Mouse (Mus musculus): ENCODE data around the gene Git2. TPM values are rescaled to one million over a fixed set of nuclear protein-coding genes. Genes with fewer than 3 reads are reported as not detected.

Git2 gene
- polyA plus RNA-seq, 1 experiment from 2014 or later = 36.7 TPM

- WGBS = under 1% methylated on average over 63 of the region's 73 CpGs
- Histone ChIP-seq H3K4me3 (replicated peaks) (peak within 1 kb of the TSS; percentile 99), H3K27me3 (replicated peaks) (no peaks in the 10 kb centered on the region), H3K36me3 (no peaks in the 10 kb centered on the region), H3K27ac (peak within 1 kb of the TSS; percentile 91), H3K4me2 (peak within 1 kb of the TSS; percentile 88), H3K9ac (peak within 1 kb of the TSS; percentile 97), H3K9me3 (no peaks in the 10 kb centered on the region), H3K4me1 (peaks cover 10% of the 10 kb centered on the region; the same call in 1 of the 2 replicates)
- ATAC-seq (ENCODE audit: insufficient read depth, low FRiP score, low read depth) = peak; percentile 87
These were observed 790 bp downstream of the Git2 start, which contains the start of gene Ankrd13a for GRCm38 (mm10) chr5:114774403-114775051. Gene Ankrd13a (plus strand): TSS chr5:114774677.

GRCm38 (mm10) chr5:114773780-114774179 lies 1.5 kb downstream of the Git2 start:
- Histone ChIP-seq H3K4me3 (replicated peaks) (peak overlapping the region; percentile 99), H3K4me2 (peak overlapping the region; percentile 88), H3K4me1 (peaks cover 10% of the 10 kb centered on the region; the same call in 1 of the 2 replicates), H3K9me3 (no peaks in the 10 kb centered on the region), H3K27ac (peak overlapping the region; percentile 91), H3K27me3 (replicated peaks) (no peaks in the 10 kb centered on the region), H3K9ac (peak overlapping the region; percentile 97; the same call in 1 of the 2 replicates), H3K36me3 (no peaks in the 10 kb centered on the region)
- ATAC-seq (ENCODE audit: insufficient read depth, low FRiP score, low read depth) = no peak
- under 1% methylated on average over 11 of the region's 11 CpGs for WGBS

- no peaks in the 10 kb centered on the region for H3K36me3 ChIP-seq
- H3K27ac ChIP-seq = peak overlapping the region; percentile 91
- H3K9me3 ChIP-seq = no peaks in the 10 kb centered on the region
- H3K27me3 ChIP-seq (replicated peaks) = no peaks in the 10 kb centered on the region
- H3K4me1 ChIP-seq = peaks cover 10% of the 10 kb centered on the region; the same call in 1 of the 2 replicates
- H3K4me3 ChIP-seq (replicated peaks) = peak overlapping the region; percentile 99
- ATAC-seq (ENCODE audit: insufficient read depth, low FRiP score, low read depth) = peak; percentile 88
- peak overlapping the region; percentile 88 for H3K4me2 ChIP-seq
- under 1% methylated on average over 39 of the region's 52 CpGs for WGBS
- H3K9ac ChIP-seq = peak overlapping the region; percentile 92
These were observed 2.1 kb downstream of the Git2 start for GRCm38 (mm10) chr5:114773211-114773710.

GRCm38 (mm10) chr5:114772456-114773203 lies 2.7 kb downstream of the Git2 start:
- Histone ChIP-seq H3K9ac (peak overlapping the region; percentile 92), H3K9me3 (no peaks in the 10 kb centered on the region), H3K27ac (peak overlapping the region; percentile 83), H3K4me2 (peak overlapping the region; percentile 88), H3K27me3 (replicated peaks) (no peaks in the 10 kb centered on the region), H3K36me3 (no peaks in the 10 kb centered on the region), H3K4me3 (replicated peaks) (peak overlapping the region; percentile 99), H3K4me1 (peaks cover 10% of the 10 kb centered on the region; the same call in 1 of the 2 replicates)
- peak; percentile 56 for ATAC-seq (ENCODE audit: insufficient read depth, low FRiP score, low read depth)
- 1% methylated on average over 42 of the region's 57 CpGs for WGBS

- Histone ChIP-seq H3K4me1 (peaks cover 10% of the 10 kb centered on the region; the same call in 1 of the 2 replicates), H3K36me3 (no peaks in the 10 kb centered on the region), H3K4me3 (replicated peaks) (peak overlapping the region; percentile 99), H3K4me2 (peak overlapping the region; percentile 88), H3K9ac (no peak overlapping the region), H3K27ac (no peak overlapping the region), H3K9me3 (no peaks in the 10 kb centered on the region), H3K27me3 (replicated peaks) (no peaks in the 10 kb centered on the region)
- WGBS = 72% methylated on average over 8 of the region's 8 CpGs
- no peak for ATAC-seq (ENCODE audit: insufficient read depth, low FRiP score, low read depth)
These were observed 3.5 kb downstream of the Git2 start for GRCm38 (mm10) chr5:114771796-114772195.

- no peaks in the 10 kb centered on the region for H3K9me3 ChIP-seq
- WGBS = 87% methylated on average over 8 of the region's 8 CpGs
- H3K9ac ChIP-seq = no peak overlapping the region
- no peak overlapping the region for H3K27ac ChIP-seq
- no peaks in the 10 kb centered on the region for H3K4me1 ChIP-seq
- H3K27me3 ChIP-seq (replicated peaks) = no peaks in the 10 kb centered on the region
- no peak for ATAC-seq (ENCODE audit: insufficient read depth, low FRiP score, low read depth)
- H3K4me3 ChIP-seq (replicated peaks) = no peak overlapping the region
- no peak overlapping the region for H3K4me2 ChIP-seq
- 0 out of 2 replicates have a peak, but pooled peaks cover 8% of the 10 kb centered on the region for H3K36me3 ChIP-seq
These were observed 5.5 kb downstream of the Git2 start for GRCm38 (mm10) chr5:114769786-114770185.

- no peaks in the 10 kb centered on the region for H3K9me3 ChIP-seq
- no peak overlapping the region for H3K4me3 ChIP-seq (replicated peaks)
- peaks cover 24% of the 10 kb centered on the region for H3K36me3 ChIP-seq
- no peak overlapping the region for H3K9ac ChIP-seq
- H3K4me2 ChIP-seq = no peak overlapping the region
- ATAC-seq (ENCODE audit: insufficient read depth, low FRiP score, low read depth) = no peak
- no peaks in the 10 kb centered on the region for H3K27me3 ChIP-seq (replicated peaks)
- WGBS = 90% methylated on average over 7 of the region's 7 CpGs
- H3K27ac ChIP-seq = no peak overlapping the region
- H3K4me1 ChIP-seq = no peaks in the 10 kb centered on the region
These were observed 8.1 kb downstream of the Git2 start for GRCm38 (mm10) chr5:114767185-114767584.

GRCm38 (mm10) chr5:114766686-114767085 lies 8.6 kb downstream of the Git2 start:
- no peak overlapping the region for H3K9ac ChIP-seq
- H3K4me3 ChIP-seq (replicated peaks) = no peak overlapping the region
- no peak for ATAC-seq (ENCODE audit: insufficient read depth, low FRiP score, low read depth)
- peaks cover 25% of the 10 kb centered on the region for H3K36me3 ChIP-seq
- no peaks in the 10 kb centered on the region for H3K27me3 ChIP-seq (replicated peaks)
- H3K4me1 ChIP-seq = no peaks in the 10 kb centered on the region
- no peak overlapping the region for H3K4me2 ChIP-seq
- 91% methylated on average over 8 of the region's 8 CpGs for whole genome bisulfite sequencing
- no peak overlapping the region for H3K27ac ChIP-seq
- no peaks in the 10 kb centered on the region for H3K9me3 ChIP-seq

GRCm38 (mm10) chr5:114764812-114765735 lies 10.2 kb downstream of the Git2 start:
- H3K27me3 ChIP-seq (replicated peaks) = no peaks in the 10 kb centered on the region
- no peak overlapping the region for H3K4me2 ChIP-seq
- no peak overlapping the region for H3K4me3 ChIP-seq (replicated peaks)
- no peaks in the 10 kb centered on the region for H3K9me3 ChIP-seq
- H3K27ac ChIP-seq = no peak overlapping the region
- ATAC-seq (ENCODE audit: insufficient read depth, low FRiP score, low read depth) = no peak
- 91% methylated on average over 18 of the region's 18 CpGs for WGBS
- H3K36me3 ChIP-seq = peaks cover 34% of the 10 kb centered on the region
- H3K4me1 ChIP-seq = no peaks in the 10 kb centered on the region
- H3K9ac ChIP-seq = no peak overlapping the region

- H3K9ac ChIP-seq = no peak overlapping the region
- H3K27ac ChIP-seq = no peak overlapping the region
- WGBS = 90% methylated on average over 8 of the region's 8 CpGs
- H3K9me3 ChIP-seq = no peaks in the 10 kb centered on the region
- H3K36me3 ChIP-seq = peaks cover 41% of the 10 kb centered on the region
- no peak overlapping the region for H3K4me2 ChIP-seq
- no peak for ATAC-seq (ENCODE audit: insufficient read depth, low FRiP score, low read depth)
- H3K4me3 ChIP-seq (replicated peaks) = no peak overlapping the region
- no peaks in the 10 kb centered on the region for H3K27me3 ChIP-seq (replicated peaks)
- no peaks in the 10 kb centered on the region for H3K4me1 ChIP-seq
These were observed 13.3 kb downstream of the Git2 start for GRCm38 (mm10) chr5:114761980-114762379.

- 88% methylated on average over 5 of the region's 5 CpGs for WGBS
- Histone ChIP-seq H3K4me2 (no peak overlapping the region), H3K4me3 (replicated peaks) (no peak overlapping the region), H3K9me3 (no peaks in the 10 kb centered on the region), H3K36me3 (peaks cover 47% of the 10 kb centered on the region), H3K27ac (no peak overlapping the region), H3K27me3 (replicated peaks) (no peaks in the 10 kb centered on the region), H3K9ac (no peak overlapping the region), H3K4me1 (no peaks in the 10 kb centered on the region)
- no peak for ATAC-seq (ENCODE audit: insufficient read depth, low FRiP score, low read depth)
These were observed 15.7 kb downstream of the Git2 start for GRCm38 (mm10) chr5:114759536-114760090.

All from stomach, embryonic 15.5 days (tissue).